Mouse (Mus musculus): ENCODE measurements at regions not wholly inside any gene's neighbourhood (a gene's known extent, or its start where the extent isn't known, plus 50 kb on each side); places are given as distances from the start of the nearest gene placed in this dataset.

DNA sequence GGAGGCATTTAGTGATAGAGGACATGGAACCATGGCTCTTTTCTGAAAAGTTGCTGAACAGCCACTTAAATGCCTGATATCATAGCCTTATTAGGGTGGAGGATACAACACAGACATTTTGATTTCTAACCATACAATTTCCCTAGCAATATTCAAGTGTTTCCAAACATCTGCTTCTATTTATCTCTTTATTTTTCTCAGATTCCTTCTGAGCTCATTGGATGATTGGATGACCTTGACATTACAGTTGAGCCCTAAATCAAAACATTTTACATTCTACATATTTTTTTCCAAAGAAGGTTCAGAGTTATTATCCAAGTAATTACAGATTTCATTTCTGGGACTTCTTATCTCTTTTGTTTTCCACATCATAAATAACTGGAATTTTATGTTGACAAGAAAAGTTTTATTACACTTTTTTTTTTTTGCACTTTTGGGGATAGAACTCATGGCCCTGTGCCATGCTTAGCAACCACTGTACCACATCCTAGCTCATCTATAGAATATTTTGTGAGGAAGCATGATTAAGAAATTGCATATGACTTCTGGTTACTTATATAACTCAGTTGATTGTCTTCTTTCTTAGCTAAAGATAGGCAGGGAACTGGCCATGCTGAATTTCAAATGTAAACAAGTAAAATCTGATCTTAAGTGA is 309.6 kb upstream of the Thbs1 start:
- H3K9me3 ChIP-seq (ENCODE audit: control insufficient read depth, low read length): no peaks in the 10 kb centered on the region
- H3K4me1 ChIP-seq (ENCODE audit: control insufficient read depth, insufficient read depth, low read length): no peaks in the 10 kb centered on the region
- H3K4me3 ChIP-seq (ENCODE audit: low read length): no peak overlapping the region
- no peak for ATAC-seq (ENCODE audit: low FRiP score, low TSS enrichment)
- no peaks in the 10 kb centered on the region for H3K36me3 ChIP-seq (ENCODE audit: control insufficient read depth, insufficient read depth, low read length)
- peak overlapping the region; percentile 71; the same call in 1 of the 2 replicates for H3K27ac ChIP-seq (ENCODE audit: low read depth, low read length)
- no peaks in the 10 kb centered on the region for H3K27me3 ChIP-seq (ENCODE audit: control insufficient read depth, insufficient read depth, low read length)
- H3K9ac ChIP-seq (ENCODE audit: low read depth, low read length): no peak overlapping the region
- no peak overlapping the region for H3K4me2 ChIP-seq (replicated peaks; ENCODE audit: low read depth, low read length)

- Histone ChIP-seq H3K36me3 (ENCODE audit: control insufficient read depth, insufficient read depth, low read length) (no peaks in the 10 kb centered on the region), H3K9me3 (ENCODE audit: control insufficient read depth, low read length) (no peaks in the 10 kb centered on the region), H3K4me3 (ENCODE audit: low read length) (no peak overlapping the region), H3K27ac (ENCODE audit: low read depth, low read length) (peak overlapping the region; percentile 19; the same call in 1 of the 2 replicates), H3K27me3 (ENCODE audit: control insufficient read depth, insufficient read depth, low read length) (no peaks in the 10 kb centered on the region), H3K4me2 (replicated peaks; ENCODE audit: low read depth, low read length) (no peak overlapping the region), H3K4me1 (ENCODE audit: control insufficient read depth, insufficient read depth, low read length) (no peaks in the 10 kb centered on the region), H3K9ac (ENCODE audit: low read depth, low read length) (no peak overlapping the region)
- ATAC-seq (ENCODE audit: low FRiP score, low TSS enrichment): no peak
- WGBS: 43% methylated on average over 2 of the region's 2 CpGs
Measured at GRCm38 (mm10) chr2:117802686-117803085, 309.0 kb upstream of the Thbs1 start.

DNA sequence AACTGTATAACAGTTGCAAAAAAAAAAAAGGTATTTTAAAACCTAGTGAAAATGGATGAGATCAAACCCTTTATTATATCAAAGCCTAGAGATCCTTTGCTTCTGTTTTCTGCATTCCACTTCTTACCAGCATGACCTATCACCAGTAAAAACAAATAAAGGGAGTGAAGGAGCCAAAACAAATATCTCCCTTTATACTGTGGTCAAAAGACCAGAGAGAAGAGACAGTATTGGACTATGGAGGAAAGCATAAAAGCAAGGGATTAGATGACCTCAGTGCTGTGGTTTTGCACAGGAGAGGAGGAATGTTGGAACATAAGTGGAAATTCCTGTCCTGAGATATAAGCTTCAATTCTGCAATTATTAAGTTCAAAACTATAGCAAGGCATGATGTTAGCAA is 307.0 kb upstream of the Thbs1 start:
- ATAC-seq (ENCODE audit: low FRiP score, low TSS enrichment): no peak
- no peak overlapping the region for H3K27ac ChIP-seq (ENCODE audit: low read depth, low read length)
- H3K27me3 ChIP-seq (ENCODE audit: control insufficient read depth, insufficient read depth, low read length): no peaks in the 10 kb centered on the region
- no peaks in the 10 kb centered on the region for H3K9me3 ChIP-seq (ENCODE audit: control insufficient read depth, low read length)
- no peaks in the 10 kb centered on the region for H3K36me3 ChIP-seq (ENCODE audit: control insufficient read depth, insufficient read depth, low read length)
- H3K4me2 ChIP-seq (replicated peaks; ENCODE audit: low read depth, low read length): no peak overlapping the region
- no peak overlapping the region for H3K9ac ChIP-seq (ENCODE audit: low read depth, low read length)
- no peak overlapping the region for H3K4me3 ChIP-seq (ENCODE audit: low read length)
- H3K4me1 ChIP-seq (ENCODE audit: control insufficient read depth, insufficient read depth, low read length): no peaks in the 10 kb centered on the region

- Histone ChIP-seq H3K9ac (ENCODE audit: low read depth, low read length) (no peak overlapping the region), H3K27me3 (ENCODE audit: control insufficient read depth, insufficient read depth, low read length) (no peaks in the 10 kb centered on the region), H3K36me3 (ENCODE audit: control insufficient read depth, insufficient read depth, low read length) (no peaks in the 10 kb centered on the region), H3K4me1 (ENCODE audit: control insufficient read depth, insufficient read depth, low read length) (no peaks in the 10 kb centered on the region), H3K4me3 (ENCODE audit: low read length) (no peak overlapping the region), H3K4me2 (replicated peaks; ENCODE audit: low read depth, low read length) (no peak overlapping the region), H3K9me3 (ENCODE audit: control insufficient read depth, low read length) (no peaks in the 10 kb centered on the region), H3K27ac (ENCODE audit: low read depth, low read length) (no peak overlapping the region)
- 84% methylated on average over 3 of the region's 3 CpGs for WGBS
- ATAC-seq (ENCODE audit: low FRiP score, low TSS enrichment): no peak
Measured at GRCm38 (mm10) chr2:117807121-117807520, 304.6 kb upstream of the Thbs1 start.

DNA sequence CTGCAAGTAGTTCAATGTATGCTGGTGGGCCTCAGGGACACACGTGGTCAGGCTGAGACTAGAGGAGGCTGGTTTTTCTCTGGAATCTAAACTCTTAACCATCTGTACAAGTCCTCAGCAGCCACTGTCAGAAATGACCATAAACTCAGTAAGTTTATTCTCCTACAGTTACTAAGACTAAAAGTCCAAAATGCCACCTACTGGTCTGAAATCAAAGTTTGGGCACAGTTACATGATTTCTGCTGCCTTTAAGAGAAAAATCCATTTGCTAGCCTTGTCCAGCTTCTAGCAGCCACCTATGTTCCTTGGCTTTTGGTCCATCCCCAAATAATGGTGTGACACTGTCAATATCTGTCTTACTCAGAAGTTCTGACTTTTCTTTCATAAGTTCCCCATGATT is 300.2 kb upstream of the Thbs1 start:
- ATAC-seq (ENCODE audit: low FRiP score, low TSS enrichment): no peak
- H3K36me3 ChIP-seq (ENCODE audit: control insufficient read depth, insufficient read depth, low read length): no peaks in the 10 kb centered on the region
- 78% methylated on average over 1 of the region's 1 CpGs for WGBS

DNA sequence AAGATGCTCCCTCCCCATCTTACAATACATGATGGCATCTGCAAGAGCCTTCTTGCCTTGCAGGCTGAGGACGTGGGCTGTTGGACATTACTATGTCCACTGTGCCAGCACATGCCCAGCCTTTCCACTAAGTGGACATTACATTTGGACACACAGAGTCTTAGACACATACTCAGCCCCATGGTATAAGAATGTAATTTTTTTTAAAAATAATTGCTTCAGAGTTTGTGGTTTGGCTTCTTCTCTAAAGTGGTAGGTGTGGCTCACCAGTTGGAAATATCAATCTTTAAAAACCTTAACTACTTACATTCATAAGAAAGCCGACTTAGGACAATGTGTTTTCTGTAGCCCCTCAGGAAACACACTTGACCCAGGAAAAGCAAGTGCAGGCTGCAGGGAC is 299.7 kb upstream of the Thbs1 start:
- no peak overlapping the region for H3K4me3 ChIP-seq (ENCODE audit: low read length)
- no peaks in the 10 kb centered on the region for H3K36me3 ChIP-seq (ENCODE audit: control insufficient read depth, insufficient read depth, low read length)
- H3K9me3 ChIP-seq (ENCODE audit: control insufficient read depth, low read length): no peaks in the 10 kb centered on the region
- no peaks in the 10 kb centered on the region for H3K27me3 ChIP-seq (ENCODE audit: control insufficient read depth, insufficient read depth, low read length)
- H3K27ac ChIP-seq (ENCODE audit: low read depth, low read length): no peak overlapping the region
- H3K4me2 ChIP-seq (replicated peaks; ENCODE audit: low read depth, low read length): no peak overlapping the region
- no peak for ATAC-seq (ENCODE audit: low FRiP score, low TSS enrichment)
- H3K4me1 ChIP-seq (ENCODE audit: control insufficient read depth, insufficient read depth, low read length): no peaks in the 10 kb centered on the region
- WGBS: 67% methylated on average over 2 of the region's 2 CpGs
- no peak overlapping the region for H3K9ac ChIP-seq (ENCODE audit: low read depth, low read length)

More for the DNA sequence above, 300.2 kb upstream of the Thbs1 start:
- Histone ChIP-seq H3K27ac (ENCODE audit: low read depth, low read length) (no peak overlapping the region), H3K4me3 (ENCODE audit: low read length) (no peak overlapping the region), H3K4me2 (replicated peaks; ENCODE audit: low read depth, low read length) (no peak overlapping the region), H3K4me1 (ENCODE audit: control insufficient read depth, insufficient read depth, low read length) (no peaks in the 10 kb centered on the region), H3K9ac (ENCODE audit: low read depth, low read length) (no peak overlapping the region), H3K9me3 (ENCODE audit: control insufficient read depth, low read length) (no peaks in the 10 kb centered on the region), H3K27me3 (ENCODE audit: control insufficient read depth, insufficient read depth, low read length) (no peaks in the 10 kb centered on the region)

DNA sequence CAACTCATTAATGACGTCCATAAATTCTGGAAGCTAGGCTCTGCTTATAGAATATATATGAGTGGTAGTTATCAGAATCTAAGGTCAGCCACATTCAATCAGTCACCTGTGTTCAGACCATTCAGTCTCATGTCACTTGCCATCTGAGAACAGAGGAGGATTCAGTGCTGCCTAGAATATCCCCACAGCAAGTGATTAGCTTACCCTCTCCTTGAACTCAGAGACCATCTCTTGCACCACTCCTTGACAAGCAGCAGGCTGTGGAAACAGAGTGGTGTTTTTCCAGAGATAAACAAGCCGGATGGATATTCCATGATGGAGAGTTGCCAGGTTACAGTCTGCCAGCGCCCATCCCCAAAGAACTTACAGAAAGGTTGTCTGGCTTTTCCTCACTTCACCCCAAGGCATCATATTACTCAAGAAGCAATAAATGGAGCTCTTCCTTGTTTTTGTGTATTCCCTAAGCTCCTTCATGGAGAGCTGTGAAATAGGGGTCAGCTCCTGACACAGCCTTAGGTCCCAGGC is 291.9 kb upstream of the Thbs1 start:
- WGBS: 66% methylated on average over 3 of the region's 3 CpGs

DNA sequence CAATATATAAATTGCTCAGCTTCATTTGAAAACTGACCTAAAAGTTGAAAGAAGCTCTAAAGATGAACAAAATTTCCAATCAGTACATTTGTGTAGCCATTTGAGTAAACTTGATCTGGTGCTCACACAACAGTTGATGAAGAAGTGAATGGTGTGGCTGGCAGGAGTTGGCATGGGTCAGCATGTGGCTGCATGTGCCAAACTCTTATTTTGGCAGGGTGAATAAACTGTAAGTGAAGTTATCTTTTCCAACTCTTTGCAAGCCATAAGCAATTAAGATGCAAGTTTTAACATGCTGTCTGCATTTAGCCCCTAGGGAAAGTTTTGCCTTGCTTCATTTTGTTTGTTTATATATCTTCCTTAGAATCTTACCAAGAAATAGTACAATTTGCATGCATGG is 291.0 kb upstream of the Thbs1 start:
- Histone ChIP-seq H3K9ac (ENCODE audit: low read depth, low read length) (no peak overlapping the region), H3K27me3 (ENCODE audit: control insufficient read depth, insufficient read depth, low read length) (no peaks in the 10 kb centered on the region), H3K4me3 (ENCODE audit: low read length) (no peak overlapping the region), H3K9me3 (ENCODE audit: control insufficient read depth, low read length) (no peaks in the 10 kb centered on the region), H3K4me1 (ENCODE audit: control insufficient read depth, insufficient read depth, low read length) (no peaks in the 10 kb centered on the region), H3K36me3 (ENCODE audit: control insufficient read depth, insufficient read depth, low read length) (no peaks in the 10 kb centered on the region), H3K27ac (ENCODE audit: low read depth, low read length) (no peak overlapping the region), H3K4me2 (replicated peaks; ENCODE audit: low read depth, low read length) (no peak overlapping the region)
- ATAC-seq (ENCODE audit: low FRiP score, low TSS enrichment): no peak

More for the DNA sequence above, 291.9 kb upstream of the Thbs1 start:
- no peaks in the 10 kb centered on the region for H3K36me3 ChIP-seq (ENCODE audit: control insufficient read depth, insufficient read depth, low read length)
- no peak overlapping the region for H3K9ac ChIP-seq (ENCODE audit: low read depth, low read length)
- H3K4me2 ChIP-seq (replicated peaks; ENCODE audit: low read depth, low read length): no peak overlapping the region
- H3K27me3 ChIP-seq (ENCODE audit: control insufficient read depth, insufficient read depth, low read length): no peaks in the 10 kb centered on the region
- H3K4me3 ChIP-seq (ENCODE audit: low read length): no peak overlapping the region
- no peaks in the 10 kb centered on the region for H3K4me1 ChIP-seq (ENCODE audit: control insufficient read depth, insufficient read depth, low read length)
- no peak for ATAC-seq (ENCODE audit: low FRiP score, low TSS enrichment)
- H3K9me3 ChIP-seq (ENCODE audit: control insufficient read depth, low read length): no peaks in the 10 kb centered on the region
- no peak overlapping the region for H3K27ac ChIP-seq (ENCODE audit: low read depth, low read length)

GRCm38 (mm10) chr2:117825088-117825487 is 286.6 kb upstream of the Thbs1 start:
- Histone ChIP-seq H3K27ac (ENCODE audit: low read depth, low read length) (no peak overlapping the region), H3K9me3 (ENCODE audit: control insufficient read depth, low read length) (no peaks in the 10 kb centered on the region), H3K9ac (ENCODE audit: low read depth, low read length) (no peak overlapping the region), H3K4me1 (ENCODE audit: control insufficient read depth, insufficient read depth, low read length) (no peaks in the 10 kb centered on the region), H3K36me3 (ENCODE audit: control insufficient read depth, insufficient read depth, low read length) (no peaks in the 10 kb centered on the region), H3K4me2 (replicated peaks; ENCODE audit: low read depth, low read length) (no peak overlapping the region), H3K4me3 (ENCODE audit: low read length) (no peak overlapping the region), H3K27me3 (ENCODE audit: control insufficient read depth, insufficient read depth, low read length) (no peaks in the 10 kb centered on the region)
- no peak for ATAC-seq (ENCODE audit: low FRiP score, low TSS enrichment)
- 81% methylated on average over 8 of the region's 8 CpGs for WGBS
